Comparison of ENCODE assay signal across 8 mouse cellular contexts in genomic region chr2:30205629-30206357, GRCm38 (mm10). TPM values are rescaled to one million over a fixed set of nuclear protein-coding genes. Genes with fewer than 3 reads are reported as not detected.
DNase-seq lines count a peak whose midpoint lies in the region; ATAC-seq and TF ChIP-seq lines count a peak whose summit lies in the region.

Kyat1 (minus strand) TSS chr2:30205847.

- peak; percentile 50 for TF ChIP-seq POLR2A in testis, adult 2 months (IDR thresholded peaks at IDR 0.05; ENCODE audit: control insufficient read depth, low read depth, low read length)

- WGBS in forebrain, embryonic 12.5 days, result under 1% methylated on average over 44 of the region's 44 CpGs
- WGBS in heart, postnatal 0 days, result under 1% methylated on average over 44 of the region's 44 CpGs
- under 1% methylated on average over 44 of the region's 44 CpGs for WGBS in liver, embryonic 16.5 days (ENCODE audit: insufficient replicate concordance)
- under 1% methylated on average over 44 of the region's 44 CpGs for WGBS in neural tube, embryonic 13.5 days

- peak within 1 kb of the TSS; percentile 59; the same call in 1 of the 2 replicates for H3K27ac ChIP-seq in forebrain, embryonic 12.5 days
- peak within 1 kb of the TSS; percentile 77 for H3K27ac ChIP-seq in heart, postnatal 0 days (ENCODE audit: low read depth)
- H3K27ac ChIP-seq in liver, embryonic 16.5 days (ENCODE audit: low read length), result peak within 1 kb of the TSS; percentile 81
- H3K27ac ChIP-seq in neural tube, embryonic 13.5 days (replicated peaks), result peak within 1 kb of the TSS; percentile 85
- peak within 1 kb of the TSS; percentile 84 for H3K27ac ChIP-seq in testis, adult 2 months (ENCODE audit: control insufficient read depth, insufficient read depth, low read depth, low read length)

- H3K9ac ChIP-seq in forebrain, embryonic 12.5 days, result peak within 1 kb of the TSS; percentile 64
- peak within 1 kb of the TSS; percentile 68 for H3K9ac ChIP-seq in heart, postnatal 0 days (replicated peaks; ENCODE audit: low read depth, low read length)
- H3K9ac ChIP-seq in liver, embryonic 16.5 days (ENCODE audit: low read depth, low read length), result peak within 1 kb of the TSS; percentile 76
- H3K9ac ChIP-seq in neural tube, embryonic 13.5 days, result peak within 1 kb of the TSS; percentile 76

- H3K36me3 ChIP-seq in E14TG2a.4 (ENCODE audit: insufficient read depth, low read length), result no peaks in the 10 kb centered on the region
- H3K36me3 ChIP-seq in forebrain, embryonic 12.5 days (replicated peaks), result no peaks in the 10 kb centered on the region
- H3K36me3 ChIP-seq in heart, postnatal 0 days (replicated peaks; ENCODE audit: control insufficient read depth, insufficient read depth, low read length), result no peaks in the 10 kb centered on the region
- no peaks in the 10 kb centered on the region for H3K36me3 ChIP-seq in liver, embryonic 16.5 days (ENCODE audit: control insufficient read depth, insufficient read depth)
- no peaks in the 10 kb centered on the region for H3K36me3 ChIP-seq in neural tube, embryonic 13.5 days
- no peaks in the 10 kb centered on the region for H3K36me3 ChIP-seq in testis, adult 2 months (ENCODE audit: control insufficient read depth, insufficient read depth, low read length)

- TF ChIP-seq CTCF in E14TG2a.4 (conservative IDR thresholded peaks at IDR 0.05; ENCODE audit: low read length), result no peak
- no peak for TF ChIP-seq CTCF in heart, postnatal 0 days (IDR thresholded peaks at IDR 0.05; ENCODE audit: low read depth)
- no peak for TF ChIP-seq CTCF in testis, adult 2 months (IDR thresholded peaks at IDR 0.05; ENCODE audit: control insufficient read depth, insufficient read depth, insufficient replicate concordance, low read depth, low read length)

- DNase-seq in c-Kit-positive CD71-positive TER-119-positive erythroid progenitor cells, embryonic 14.5 days (ENCODE audit: low spot score), result peak; percentile 92
- peak; percentile 96 for DNase-seq in heart, postnatal 0 days (ENCODE audit: low spot score)
- DNase-seq in kidney, postnatal 4 days, result peak; percentile 97

- no peaks in the 10 kb centered on the region for H3K9me3 ChIP-seq in E14TG2a.4 (ENCODE audit: low read length)
- H3K9me3 ChIP-seq in forebrain, embryonic 12.5 days, result no peaks in the 10 kb centered on the region
- H3K9me3 ChIP-seq in heart, postnatal 0 days (replicated peaks; ENCODE audit: control insufficient read depth, low read length), result no peaks in the 10 kb centered on the region
- H3K9me3 ChIP-seq in liver, embryonic 16.5 days (replicated peaks; ENCODE audit: control insufficient read depth, low read length), result no peaks in the 10 kb centered on the region
- no peaks in the 10 kb centered on the region for H3K9me3 ChIP-seq in neural tube, embryonic 13.5 days

- H3K4me1 ChIP-seq in E14TG2a.4 (replicated peaks; ENCODE audit: low read depth, low read length), result peaks cover 31% of the 10 kb centered on the region
- peaks cover 18% of the 10 kb centered on the region for H3K4me1 ChIP-seq in forebrain, embryonic 12.5 days
- peaks cover 16% of the 10 kb centered on the region for H3K4me1 ChIP-seq in heart, postnatal 0 days (ENCODE audit: control insufficient read depth, insufficient read depth)
- peaks cover 13% of the 10 kb centered on the region for H3K4me1 ChIP-seq in liver, embryonic 16.5 days (ENCODE audit: control insufficient read depth, low read depth, low read length)
- peaks cover 22% of the 10 kb centered on the region for H3K4me1 ChIP-seq in neural tube, embryonic 13.5 days (replicated peaks)
- peaks cover 13% of the 10 kb centered on the region for H3K4me1 ChIP-seq in testis, adult 2 months (ENCODE audit: control insufficient read depth, insufficient read depth, low read length)

- peak within 1 kb of the TSS; percentile 93 for H3K4me3 ChIP-seq in E14TG2a.4 (replicated peaks; ENCODE audit: low read length)
- peak within 1 kb of the TSS; percentile 68 for H3K4me3 ChIP-seq in forebrain, embryonic 12.5 days (replicated peaks)
- H3K4me3 ChIP-seq in heart, postnatal 0 days (ENCODE audit: low read depth, low read length), result peak within 1 kb of the TSS; percentile 73
- peak within 1 kb of the TSS; percentile 84 for H3K4me3 ChIP-seq in liver, embryonic 16.5 days (ENCODE audit: low read depth, low read length)
- peak within 1 kb of the TSS; percentile 64 for H3K4me3 ChIP-seq in neural tube, embryonic 13.5 days
- peak within 1 kb of the TSS; percentile 97 for H3K4me3 ChIP-seq in testis, adult 2 months (ENCODE audit: control insufficient read depth, low read depth, low read length)

- peak; percentile 96 for ATAC-seq in forebrain, embryonic 12.5 days (ENCODE audit: low FRiP score)
- peak; percentile 98 for ATAC-seq in heart, postnatal 0 days (ENCODE audit: insufficient read depth, low read depth)
- ATAC-seq in liver, embryonic 16.5 days (ENCODE audit: low read depth), result peak; percentile 90
- ATAC-seq in neural tube, embryonic 13.5 days (ENCODE audit: low read depth), result peak; percentile 99

- peaks cover 8% of the 10 kb centered on the region; the same call in 1 of the 2 replicates for H3K27me3 ChIP-seq in E14TG2a.4 (ENCODE audit: insufficient read depth, low read length)
- H3K27me3 ChIP-seq in forebrain, embryonic 12.5 days, result no peaks in the 10 kb centered on the region
- H3K27me3 ChIP-seq in heart, postnatal 0 days (ENCODE audit: control insufficient read depth, insufficient read depth, low read length), result no peaks in the 10 kb centered on the region
- H3K27me3 ChIP-seq in liver, embryonic 16.5 days (ENCODE audit: control insufficient read depth, insufficient read depth, low read depth, low read length), result no peaks in the 10 kb centered on the region
- H3K27me3 ChIP-seq in neural tube, embryonic 13.5 days, result no peaks in the 10 kb centered on the region
- no peaks in the 10 kb centered on the region for H3K27me3 ChIP-seq in testis, adult 2 months (ENCODE audit: control insufficient read depth, insufficient read depth, low read length)

- TF ChIP-seq EP300 in heart, postnatal 0 days (IDR thresholded peaks at IDR 0.05; ENCODE audit: low read depth), result no peak

- H3K4me2 ChIP-seq in forebrain, embryonic 12.5 days, result peak within 1 kb of the TSS; percentile 80
- peak within 1 kb of the TSS; percentile 93 for H3K4me2 ChIP-seq in heart, postnatal 0 days (ENCODE audit: low read depth, low read length)
- peak within 1 kb of the TSS; percentile 92 for H3K4me2 ChIP-seq in liver, embryonic 16.5 days (ENCODE audit: low read depth, low read length)
- H3K4me2 ChIP-seq in neural tube, embryonic 13.5 days, result peak within 1 kb of the TSS; percentile 84

RNA-seq across cellular contexts. Expression of gene Kyat1, which starts in this region (rescaled TPM):
- 9.0 and 9.4 TPM in 2 replicates for polyA plus RNA-seq in forebrain, embryonic 12.5 days (2016; fragmentation: Nextera tagmentation; extraction: Ambion mirVana)
- total RNA-seq in heart, postnatal 0 days (2014; rRNA removed; ENCODE audit: low replicate concordance), result 76.8 and 81.2 TPM in 2 replicates
- 50.7 and 51.7 TPM in 2 replicates for polyA plus RNA-seq in heart, postnatal 0 days (2015; fragmentation: Nextera tagmentation; extraction: Ambion mirVana)
- polyA plus RNA-seq in liver, embryonic 16.5 days (2015; fragmentation: Nextera tagmentation; extraction: Ambion mirVana), result 13.1 and 14.2 TPM in 2 replicates
- polyA plus RNA-seq in neural tube, embryonic 13.5 days (2015; fragmentation: Nextera tagmentation; extraction: Ambion mirVana), result 13.1 and 13.3 TPM in 2 replicates
- polyA plus RNA-seq in testis, adult 2 months (2012; rRNA removed), result 16.0 and 16.4 TPM in 2 replicates

Comparison
In these comparisons a context has a peak if more than half of its experiments do, and no peak if none do; other contexts are left out.
1. Peak in every context shown above with its lines: DNase-seq, ATAC-seq, H3K4me3 ChIP-seq and H3K27ac ChIP-seq.